Mouse (Mus musculus): Measurements from ENCODE around the gene Ccdc141.

The Ccdc141 gene

DNA sequence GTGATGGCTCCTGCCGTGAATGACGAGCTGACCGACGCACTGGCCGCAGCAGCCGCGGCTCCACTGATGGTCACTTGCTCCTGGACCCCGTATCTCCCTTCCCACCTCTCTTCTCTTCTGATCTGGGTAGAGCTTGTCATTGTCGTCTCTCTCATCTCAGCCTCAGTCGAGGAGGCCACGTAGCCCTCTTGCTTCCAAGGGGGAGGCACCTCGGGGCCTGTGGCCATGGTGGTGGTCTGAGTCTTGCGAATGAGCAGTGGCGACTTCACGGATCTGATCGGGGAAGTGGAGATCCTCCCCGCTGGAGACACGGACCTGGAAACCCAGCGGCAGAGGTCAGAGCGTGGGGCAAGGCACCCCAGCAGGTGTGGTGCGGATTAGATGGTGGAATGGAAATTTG is 200.8 kb downstream of the Ccdc141 start:
- no peak for DNase-seq

DNA sequence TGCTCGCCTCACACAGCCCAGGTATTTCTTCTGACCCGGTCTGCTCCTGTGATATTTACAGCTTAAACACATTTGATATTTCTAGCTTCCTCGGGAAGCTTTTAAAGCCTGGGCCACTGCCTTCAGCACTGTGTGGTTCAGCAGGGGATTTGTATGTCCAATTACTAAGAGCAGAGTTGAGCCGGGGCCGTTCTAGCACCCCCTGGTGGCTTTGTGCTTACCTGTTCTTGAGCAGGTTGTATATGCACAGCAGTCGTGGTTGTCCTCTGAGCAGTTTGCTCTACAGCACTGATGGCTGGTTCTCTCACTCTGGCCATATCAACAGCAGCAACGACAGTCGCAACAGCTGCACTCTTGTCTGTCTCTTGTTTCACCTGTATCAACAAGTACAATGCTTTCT is 201.5 kb downstream of the Ccdc141 start:
- DNase-seq: peak; percentile 64

DNA sequence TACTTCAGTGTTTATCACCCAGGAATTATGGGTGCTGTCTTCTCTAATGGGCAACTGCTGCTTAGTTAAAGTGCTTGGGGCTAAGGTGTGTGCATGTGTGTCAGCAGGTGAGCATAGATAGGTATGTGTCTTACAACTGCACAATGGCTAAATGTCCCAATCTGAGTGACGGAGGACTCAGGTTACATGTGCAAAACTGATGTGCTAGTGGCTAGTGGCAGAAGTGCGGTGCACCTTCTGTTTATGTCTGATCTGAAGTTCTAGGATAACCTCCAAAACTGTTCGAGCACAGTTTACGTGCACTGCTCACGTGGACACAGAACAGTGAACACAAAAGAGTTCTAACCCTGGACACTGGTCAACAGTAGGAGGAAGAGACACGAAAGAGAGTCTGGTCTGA is 203.9 kb downstream of the Ccdc141 start:
- no peak for DNase-seq

DNA sequence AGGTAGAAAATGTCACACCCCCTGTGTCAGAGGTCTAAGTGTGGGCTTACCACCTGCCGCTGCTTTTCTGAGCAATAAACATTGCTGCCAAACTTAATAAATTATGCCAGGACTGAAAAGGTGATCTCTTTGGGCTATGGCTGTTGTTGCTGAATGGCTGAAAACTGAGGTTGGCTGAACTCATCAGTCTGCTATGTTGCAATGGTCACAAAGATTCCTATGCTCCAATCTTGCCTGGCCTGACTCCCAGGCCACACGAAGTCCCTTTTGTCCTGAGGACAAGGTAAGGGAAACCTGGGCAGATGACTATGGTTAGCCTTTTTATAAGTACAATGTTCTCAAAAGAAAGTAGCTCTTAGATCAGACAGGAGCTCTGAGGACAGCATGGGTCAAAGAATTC is 204.4 kb downstream of the Ccdc141 start:
- no peak for DNase-seq

DNA sequence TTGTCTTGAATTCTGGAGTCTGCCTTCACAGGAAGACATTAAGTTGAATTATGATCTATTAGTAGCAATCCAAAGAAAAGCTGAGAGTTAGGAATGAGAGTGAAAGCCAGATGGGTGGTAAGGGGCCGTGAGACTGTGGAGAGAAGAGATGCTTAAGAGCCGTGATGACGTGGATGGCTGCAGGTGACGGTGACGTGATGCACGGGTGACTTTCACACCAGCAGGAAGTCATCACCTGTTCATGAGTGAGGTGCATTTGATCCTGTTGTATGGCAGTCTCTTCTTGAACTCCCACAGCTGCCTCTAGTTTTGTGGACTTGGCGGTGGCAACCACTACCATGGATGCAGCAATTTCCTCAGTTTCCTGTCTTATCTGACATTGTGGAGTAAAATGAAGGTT is 204.9 kb downstream of the Ccdc141 start:
- no peak for DNase-seq

DNA sequence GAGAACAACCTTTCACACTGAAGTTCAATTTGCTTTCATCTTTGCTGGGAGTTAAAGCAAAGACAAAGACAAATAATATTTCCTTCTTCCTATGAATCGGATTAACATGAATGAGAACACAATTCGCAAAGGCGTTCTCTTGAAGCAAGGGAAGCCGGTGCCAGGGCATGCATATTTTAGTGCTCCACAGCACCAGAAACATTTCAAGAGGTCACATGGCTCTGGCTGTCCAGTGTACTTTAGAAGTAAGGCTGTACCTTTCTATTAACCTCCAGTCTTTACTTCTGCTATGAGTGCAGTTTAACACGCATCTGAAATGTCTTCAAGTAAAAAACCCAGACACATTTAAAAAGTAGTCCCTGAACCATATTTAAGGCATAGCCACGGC is 208.4 kb downstream of the Ccdc141 start:
- no peak for DNase-seq

DNA sequence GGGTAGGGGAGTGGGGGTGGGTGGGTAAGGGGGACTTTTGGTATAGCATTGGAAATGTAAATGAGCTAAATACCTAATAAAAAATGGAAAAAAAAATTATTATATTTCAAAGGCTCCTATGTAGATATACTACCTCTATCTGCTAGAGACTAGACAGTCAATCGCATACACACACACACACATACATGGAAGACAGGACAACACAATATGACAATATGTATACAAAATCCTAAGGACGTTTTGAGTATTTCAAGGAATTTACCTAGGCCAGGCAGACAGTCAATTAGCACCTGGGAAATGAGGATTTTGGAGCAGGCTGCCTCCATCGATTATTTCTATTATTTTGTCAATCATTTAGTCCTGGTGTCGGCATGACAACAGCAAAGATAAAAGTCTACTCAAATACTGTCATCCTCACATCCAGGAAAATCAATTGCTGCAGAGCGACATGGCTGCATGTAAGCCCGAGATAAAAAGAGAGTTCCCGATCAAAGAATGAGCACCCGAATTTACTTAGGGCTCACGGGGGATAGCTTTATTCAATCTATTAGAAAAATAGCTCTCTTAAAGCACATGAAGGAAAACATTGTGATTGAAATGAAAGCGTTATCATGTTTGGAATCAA is 208.9 kb downstream of the Ccdc141 start:
- no peak for DNase-seq
